Mouse (Mus musculus) ES-E14 (cell line): ENCODE measurements at regions not wholly inside any gene's neighbourhood (a gene's known extent, or its start where the extent isn't known, plus 50 kb on each side); places are given as distances from the start of the nearest gene placed in this dataset.

Experiments used
- HCFC1 ChIP-seq: IDR thresholded peaks from 2 replicates; pipeline ENCODE4 v1.6.1; 2012; ENCODE audit warnings: low read length, inconsistent platforms, borderline replicate concordance; ENCODE audit not compliant: insufficient read depth
- MAFK ChIP-seq: IDR thresholded peaks from 2 replicates; pipeline ENCODE4 v1.6.1; 2014; ENCODE audit warnings: mild to moderate bottlenecking, low read depth, low read length, inconsistent platforms; ENCODE audit not compliant: insufficient read depth

GRCm38 (mm10) chr10:118006827-118007550 lies 134.6 kb upstream of the Mdm1 start:
- no peak for TF ChIP-seq MAFK
- TF ChIP-seq HCFC1: no peak
